Mouse (Mus musculus): ENCODE results near the gene Dhrs13.
"Not testable (repeated sequence)": the region's sequence is repeated elsewhere in the genome, so short reads cannot be mapped to it uniquely, and the experiment has no call there.

Dhrs13 gene

DNA sequence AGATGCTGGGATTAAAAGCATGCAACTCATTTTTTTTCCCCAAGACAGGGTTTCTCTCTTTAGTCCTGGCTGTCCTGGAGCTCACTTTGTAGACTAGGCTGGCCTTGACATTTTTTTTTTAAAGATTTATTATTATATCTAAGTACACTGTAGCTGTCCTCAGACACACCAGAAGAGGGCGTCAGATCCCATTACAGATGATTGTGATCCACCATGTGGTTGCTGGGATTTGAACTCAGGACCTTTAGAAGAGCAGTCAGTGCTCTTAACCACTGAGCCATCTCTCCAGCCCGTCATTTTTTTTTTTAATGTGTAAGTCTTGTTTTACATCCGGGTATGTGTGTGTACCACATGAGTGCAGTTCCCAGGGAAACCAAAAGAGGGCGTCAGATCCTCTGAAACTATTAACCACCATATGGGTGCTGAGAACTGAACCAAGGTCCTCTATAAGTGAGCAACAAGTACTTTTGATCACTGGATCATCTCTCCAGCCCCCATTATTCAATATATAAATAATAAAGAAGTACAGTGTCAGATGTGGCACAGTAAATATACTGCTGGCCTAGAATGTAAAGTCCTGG is 10.3 kb downstream of the Dhrs13 start:
- DNase-seq (ENCODE audit: low read depth, low spot score) = peak; percentile 57

DNA sequence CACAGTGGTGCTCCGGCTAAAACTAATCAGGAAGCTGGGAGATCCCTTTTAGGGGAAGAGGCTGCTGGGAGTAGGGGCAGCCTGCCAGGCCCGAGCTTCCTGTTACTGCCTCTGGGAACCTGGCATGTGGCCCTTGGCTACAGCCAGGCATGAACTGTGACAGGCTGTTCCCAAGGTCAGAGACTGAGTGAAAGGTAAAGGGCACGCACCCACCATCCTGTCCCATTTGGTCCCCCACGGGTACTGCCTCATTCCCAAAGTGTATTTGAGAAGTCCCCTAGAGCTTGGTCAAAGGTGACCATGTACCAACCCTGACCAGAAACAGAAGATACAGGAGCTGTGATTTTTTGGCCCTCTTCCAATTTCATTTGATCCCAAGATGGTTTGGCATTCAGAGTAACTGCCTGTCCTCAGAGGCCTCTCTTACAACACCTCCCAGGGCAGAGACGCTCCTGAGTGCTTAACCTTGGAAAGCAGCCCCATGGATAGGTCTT is 12.7 kb downstream of the Dhrs13 start:
- no peak for DNase-seq (ENCODE audit: low read depth, low spot score)

DNA sequence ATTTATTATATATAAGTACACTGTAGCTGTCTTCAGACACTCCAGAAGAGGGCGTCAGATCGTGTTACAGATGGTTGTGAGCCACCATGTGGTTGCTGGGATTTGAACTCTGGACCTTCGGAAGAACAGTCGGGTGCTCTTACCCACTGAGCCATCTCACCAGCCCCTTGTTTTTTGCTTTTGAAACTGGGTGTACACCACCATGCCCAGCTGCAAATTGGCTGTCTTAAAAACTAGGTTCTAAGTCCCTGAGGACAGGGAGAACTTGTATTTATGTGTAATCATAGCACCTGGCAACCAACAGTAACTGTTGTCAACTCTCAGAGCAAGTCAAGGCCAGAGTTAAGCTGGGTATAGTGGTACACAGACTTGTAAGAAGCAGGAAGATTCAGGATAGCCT is 16.6 kb downstream of the Dhrs13 start:
- not testable (repeated sequence) for DNase-seq (ENCODE audit: low read depth, low spot score)

DNA sequence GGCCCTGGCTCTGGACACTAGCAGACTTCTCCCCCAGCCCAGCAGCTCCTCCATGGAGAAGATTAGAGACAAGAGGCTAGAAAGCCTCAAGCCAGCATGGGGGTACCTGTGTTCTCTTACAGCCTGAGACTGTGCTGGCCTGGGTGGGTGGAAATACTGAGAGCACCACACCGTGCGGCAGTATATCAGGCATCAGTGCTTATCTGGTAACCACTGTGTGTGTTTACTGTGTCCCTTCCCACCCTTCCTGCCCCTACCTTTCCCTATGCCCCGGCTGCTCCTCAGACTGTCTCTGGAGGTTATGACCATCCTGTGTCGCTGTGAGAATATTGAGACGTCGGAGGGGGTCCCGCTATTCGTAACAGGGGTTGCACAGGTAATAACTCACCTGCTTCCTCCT is 21.0 kb downstream of the Dhrs13 start:
- DNase-seq (ENCODE audit: low read depth, low spot score) = no peak

DNA sequence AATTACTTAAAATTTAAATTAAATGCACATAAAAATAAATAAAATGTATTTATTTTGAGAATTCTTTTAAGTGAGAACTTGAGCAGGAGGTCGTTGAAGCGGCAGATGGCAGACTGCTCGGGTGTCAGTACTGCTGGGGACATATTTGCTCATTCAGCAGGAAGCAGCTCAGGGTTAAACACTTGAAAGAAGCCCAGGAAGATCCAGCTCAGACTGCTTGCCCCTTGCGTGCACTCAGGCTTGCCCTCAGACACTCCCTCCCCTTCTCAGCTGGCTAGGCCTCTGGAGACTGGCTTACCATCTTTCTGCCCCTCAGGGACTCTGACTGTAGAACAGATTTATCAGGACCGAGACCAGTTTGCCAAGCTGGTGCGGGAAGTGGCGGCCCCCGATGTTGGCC is 24.9 kb downstream of the Dhrs13 start:
- DNase-seq (ENCODE audit: low read depth, low spot score) = no peak

DNA sequence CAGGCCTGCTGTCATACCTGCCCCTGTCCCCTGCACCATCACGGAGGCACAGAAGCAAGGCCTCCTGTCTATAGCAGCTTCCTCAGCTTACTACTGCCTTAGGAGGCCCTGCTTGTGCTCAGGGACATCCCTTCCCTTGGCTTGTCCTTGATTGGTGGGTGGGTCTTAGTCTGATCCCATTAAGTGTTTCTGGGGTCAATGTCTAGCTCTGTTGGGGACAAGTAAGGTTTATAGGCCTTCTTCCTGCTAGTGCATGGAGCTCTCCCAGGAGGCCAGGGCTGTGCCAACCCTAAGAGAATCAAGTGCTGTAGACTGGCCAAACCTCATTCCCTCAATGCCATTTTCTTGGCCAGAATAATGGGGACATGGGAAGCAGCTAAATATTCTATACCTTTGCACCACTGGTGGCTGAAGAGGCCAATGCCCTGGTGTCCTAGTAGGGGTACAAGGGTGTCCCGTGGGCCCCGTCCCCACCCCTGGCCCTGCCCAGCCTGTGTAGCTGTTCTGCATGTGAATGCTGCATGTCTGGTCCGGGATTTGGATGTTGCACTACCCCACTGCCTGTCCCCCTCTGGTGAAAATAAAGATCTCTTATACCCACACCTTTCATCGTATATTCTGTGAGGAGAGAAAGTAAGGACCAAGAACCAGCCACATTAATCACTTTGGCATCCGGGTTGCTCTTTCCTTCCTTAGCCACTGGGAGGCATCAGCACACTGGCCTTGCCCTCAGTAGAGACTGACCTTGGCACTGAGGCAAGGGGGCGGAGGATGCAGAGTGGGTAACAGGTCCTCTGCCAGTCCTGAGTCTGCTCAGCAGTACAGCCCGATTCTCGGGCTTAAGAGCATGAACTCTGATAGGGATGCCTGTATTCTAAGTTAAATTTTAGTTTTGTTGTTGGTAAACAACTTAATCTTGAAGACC is 28.0 kb downstream of the Dhrs13 start:
- DNase-seq (ENCODE audit: low read depth, low spot score) = peak; percentile 62

DNA sequence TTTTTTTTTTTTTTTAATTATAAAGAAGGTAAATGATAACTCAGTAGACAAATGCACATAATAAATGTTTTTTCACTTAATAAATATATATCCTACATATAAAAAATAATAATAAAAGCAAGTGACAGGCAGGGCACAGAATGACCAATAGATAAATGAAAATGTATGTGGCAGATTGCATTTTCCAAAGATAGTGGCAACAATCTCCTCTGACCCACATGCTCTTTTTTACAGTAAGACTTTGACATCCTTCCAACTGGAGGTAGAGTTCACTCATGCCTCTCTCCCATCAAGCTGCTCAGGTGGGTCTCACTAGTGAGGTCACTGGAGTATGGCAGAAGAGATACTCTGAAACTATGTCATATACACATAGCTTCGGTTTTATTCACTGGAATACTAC is 30.5 kb downstream of the Dhrs13 start:
- DNase-seq (ENCODE audit: low read depth, low spot score) = no peak

DNA sequence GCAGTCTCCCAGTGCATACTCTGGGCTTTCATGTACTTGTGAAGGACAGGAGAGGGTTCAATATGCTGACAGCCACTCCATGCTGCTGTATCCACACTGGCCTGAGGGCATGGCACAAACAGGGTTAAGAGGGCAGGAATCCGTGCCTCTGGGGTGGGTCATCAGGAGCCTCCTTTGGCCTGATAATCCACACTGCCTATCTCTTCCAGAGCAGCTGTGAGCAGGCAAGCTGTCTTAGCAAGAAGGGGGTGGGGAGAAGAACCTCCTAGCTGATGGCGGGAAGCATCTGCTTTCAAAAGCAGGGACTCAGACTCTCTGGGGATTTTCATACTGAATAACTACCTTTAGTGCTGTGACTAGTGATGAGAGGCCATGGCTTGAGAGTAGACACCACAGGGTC is 33.8 kb downstream of the Dhrs13 start:
- no peak for DNase-seq (ENCODE audit: low read depth, low spot score)

DNA sequence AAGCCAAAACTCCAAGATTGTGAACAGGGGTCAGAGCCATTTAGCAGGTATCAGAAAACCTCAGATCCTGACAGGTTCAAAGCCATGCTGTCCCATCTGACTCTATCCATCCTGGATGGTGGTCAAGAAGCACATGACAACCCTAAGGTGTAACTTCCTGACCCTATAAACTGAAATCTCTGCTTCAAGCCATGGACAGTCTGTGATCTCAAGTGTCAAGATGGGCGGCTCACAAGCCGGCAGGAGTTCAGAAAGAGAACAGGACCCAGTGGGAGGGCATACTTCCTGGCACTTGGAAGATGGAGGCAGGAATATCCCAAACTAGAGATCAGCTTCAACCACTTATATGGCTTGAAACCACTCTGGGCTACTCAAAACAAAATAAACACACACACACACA is 34.6 kb downstream of the Dhrs13 start:
- DNase-seq (ENCODE audit: low read depth, low spot score) = no peak

DNA sequence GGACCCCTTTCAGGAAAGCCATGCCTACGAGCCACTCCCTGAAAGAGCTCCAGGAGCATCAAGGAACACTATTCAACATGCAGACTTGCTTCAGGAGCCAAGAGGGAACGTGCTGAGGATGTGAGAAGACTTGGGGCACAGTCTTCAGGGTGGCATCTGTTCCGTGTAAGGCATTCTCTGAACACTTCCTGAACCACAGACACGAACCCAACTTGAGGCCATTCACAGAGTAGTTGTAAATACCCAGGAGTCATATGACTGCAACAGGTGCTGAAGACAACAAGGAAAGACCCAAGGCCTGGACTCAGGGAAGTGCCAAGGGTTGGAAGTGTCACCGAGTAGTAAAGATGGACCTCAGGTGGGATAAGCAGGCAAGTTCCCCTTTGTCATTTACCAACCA is 35.5 kb downstream of the Dhrs13 start:
- DNase-seq (ENCODE audit: low read depth, low spot score) = no peak

DNA sequence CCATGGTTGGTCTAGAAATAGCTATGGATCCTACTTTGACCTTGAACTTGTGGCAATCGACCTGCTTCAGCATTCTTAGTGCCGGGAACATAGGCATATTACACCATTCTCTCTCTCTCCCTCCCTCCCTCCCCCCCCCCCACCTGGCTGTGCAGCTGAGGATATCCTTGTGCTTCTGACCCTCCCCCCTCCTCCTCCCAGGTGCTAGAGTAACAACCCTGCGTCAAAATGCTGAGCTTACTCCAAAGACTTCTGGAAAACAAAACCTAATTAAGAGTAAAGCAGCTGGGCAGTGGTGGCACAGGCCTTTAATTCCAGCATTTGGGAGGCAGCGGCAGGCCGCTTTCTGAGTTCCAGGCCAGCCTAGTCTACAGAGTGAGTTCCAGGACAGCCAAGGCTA is 37.0 kb downstream of the Dhrs13 start:
- no peak for DNase-seq (ENCODE audit: low read depth, low spot score)

DNA sequence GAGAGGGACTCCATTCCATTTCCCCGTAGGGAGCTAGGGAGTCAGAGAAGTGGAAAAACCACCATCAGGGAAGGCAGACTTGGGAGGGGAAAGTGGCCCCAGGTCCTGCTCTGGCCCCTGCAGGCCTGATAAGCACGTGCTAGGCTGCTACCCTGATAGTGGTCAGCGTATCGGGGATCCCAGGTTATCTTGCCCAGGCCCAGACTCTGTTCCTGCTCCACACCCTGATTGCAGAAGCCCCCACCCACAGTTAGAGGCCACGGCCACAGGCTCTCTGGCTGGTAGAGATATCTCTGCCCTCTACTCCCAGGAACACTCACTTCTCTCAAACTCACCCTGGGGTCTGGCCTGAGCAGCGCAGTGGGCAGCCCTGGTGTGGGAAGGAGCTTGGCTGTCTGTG is 37.6 kb downstream of the Dhrs13 start:
- no peak for DNase-seq (ENCODE audit: low read depth, low spot score)

DNA sequence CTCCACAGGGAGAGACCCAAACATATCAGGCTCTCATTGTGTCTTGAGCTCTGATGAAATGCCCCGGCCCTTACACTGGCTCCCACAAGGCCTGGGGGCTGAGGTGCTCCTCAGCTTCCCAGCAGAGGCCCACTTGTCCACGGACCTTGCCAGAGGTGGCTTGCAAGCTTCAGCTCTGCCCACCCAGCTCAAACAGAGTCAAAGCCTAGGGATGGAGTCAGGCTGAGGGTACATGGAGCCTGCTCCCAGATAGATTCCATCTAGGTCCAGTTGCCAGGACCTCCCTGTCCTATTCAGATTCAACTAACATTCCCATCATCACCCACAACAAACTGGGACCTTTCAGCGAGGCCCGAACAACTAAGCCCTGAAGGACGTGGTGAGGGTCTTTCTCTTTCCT is 39.9 kb downstream of the Dhrs13 start:
- no peak for DNase-seq (ENCODE audit: low read depth, low spot score)

DNA sequence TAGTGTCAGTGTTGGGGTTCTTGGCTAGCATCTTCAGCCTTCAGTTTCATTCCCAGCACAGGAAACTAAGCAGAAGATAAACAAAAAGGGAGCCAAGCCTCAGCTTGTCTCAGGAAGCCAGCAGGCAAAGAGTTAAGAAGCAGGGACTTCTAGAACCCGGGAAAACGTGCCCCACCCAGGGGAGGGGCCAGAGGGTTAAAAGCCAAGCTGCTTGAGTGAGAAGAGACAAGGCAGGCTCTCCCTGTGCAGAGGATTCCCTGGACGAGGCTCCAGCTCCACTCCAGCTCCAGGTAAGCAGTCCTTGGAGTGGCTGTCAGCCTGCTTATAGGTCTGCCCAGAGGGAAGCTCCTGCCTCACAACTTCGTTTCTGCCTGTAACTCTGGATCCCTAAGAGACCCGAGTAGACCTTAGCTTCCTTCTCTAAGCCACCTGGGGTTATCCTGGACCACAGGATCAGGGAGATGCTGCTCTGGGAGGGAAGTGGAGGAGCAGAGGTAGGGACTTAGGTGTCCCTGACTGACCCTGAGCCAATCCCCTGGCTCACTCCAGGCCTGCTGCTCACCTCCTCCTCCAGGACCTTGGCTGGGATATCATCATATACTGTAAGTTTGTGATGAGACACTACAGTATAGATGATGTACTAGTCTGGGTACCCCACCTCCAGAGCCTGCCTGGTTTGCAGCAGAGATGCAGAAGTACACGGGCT is 40.5 kb downstream of the Dhrs13 start:
- DNase-seq (ENCODE audit: low read depth, low spot score) = peak; percentile 60

DNA sequence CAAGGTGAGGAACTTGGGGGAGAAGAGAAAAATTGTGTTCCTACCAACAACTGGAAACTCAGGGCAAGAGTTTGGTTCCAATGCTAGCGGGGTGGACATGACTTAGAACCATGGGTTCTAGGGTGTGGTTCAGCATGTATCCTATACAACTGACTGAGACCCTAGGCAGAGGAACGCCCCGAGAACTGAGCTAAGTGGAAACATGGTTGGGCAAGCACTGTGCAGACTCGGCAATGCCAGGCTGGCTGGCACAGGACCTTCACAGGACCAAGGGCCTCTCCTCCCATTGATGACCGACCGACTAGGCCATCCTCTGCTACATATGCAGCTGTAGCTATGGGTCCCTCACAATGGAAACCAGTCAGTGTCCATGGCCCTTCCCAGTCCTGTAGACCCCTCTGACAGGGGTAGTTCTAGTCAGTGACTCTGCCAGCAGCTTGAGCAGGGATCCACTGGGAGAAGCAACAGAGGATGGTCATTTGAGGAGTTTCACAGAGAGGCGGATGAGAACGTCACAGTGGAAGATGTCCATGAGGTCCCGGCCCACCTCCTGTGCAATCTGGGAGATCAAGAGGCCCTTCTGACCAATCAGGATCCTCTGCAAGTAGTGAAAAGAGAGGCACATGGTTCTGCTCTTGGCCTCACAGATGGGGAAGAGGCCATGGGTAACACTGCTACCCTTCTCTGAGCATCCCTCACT is 41.6 kb downstream of the Dhrs13 start:
- no peak for DNase-seq (ENCODE audit: low read depth, low spot score)

DNA sequence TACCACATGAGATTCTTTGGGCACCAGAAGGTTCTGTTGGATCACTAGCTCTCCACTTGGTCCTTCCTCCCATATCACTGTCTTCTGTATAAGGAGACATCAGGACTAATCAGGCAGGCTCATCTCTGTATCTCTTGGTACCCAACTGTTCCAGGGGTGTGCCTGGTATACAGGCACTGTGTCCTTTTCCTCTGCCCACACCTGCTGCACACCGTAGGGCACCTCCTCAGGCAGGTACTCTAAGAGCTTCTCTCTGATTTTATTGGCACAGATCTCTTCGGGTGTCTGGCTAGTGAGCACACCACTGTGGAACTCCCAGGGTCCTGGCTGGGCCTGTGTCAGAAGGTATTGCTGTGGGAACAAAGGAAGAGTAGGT is 42.2 kb downstream of the Dhrs13 start:
- DNase-seq (ENCODE audit: low read depth, low spot score) = no peak

DNA sequence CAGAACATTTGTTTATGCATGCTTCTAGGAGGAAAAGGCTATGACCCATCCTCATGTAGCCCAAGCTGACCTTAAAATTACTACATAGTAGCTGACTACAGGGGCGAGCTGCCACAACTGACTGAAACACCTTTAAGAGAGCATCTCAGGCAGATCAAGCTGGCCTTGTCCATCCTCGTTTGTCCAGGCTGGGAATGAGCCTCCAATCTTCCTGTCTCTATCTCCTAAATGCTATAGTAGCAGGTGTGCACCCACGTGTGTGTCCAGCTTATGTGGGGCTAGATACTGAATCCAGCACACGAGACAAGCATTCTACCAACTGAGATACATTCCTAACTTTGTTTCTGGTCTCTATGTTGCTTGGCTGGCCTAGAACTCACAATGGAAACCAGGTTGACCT is 42.6 kb downstream of the Dhrs13 start:
- no peak for DNase-seq (ENCODE audit: low read depth, low spot score)

DNA sequence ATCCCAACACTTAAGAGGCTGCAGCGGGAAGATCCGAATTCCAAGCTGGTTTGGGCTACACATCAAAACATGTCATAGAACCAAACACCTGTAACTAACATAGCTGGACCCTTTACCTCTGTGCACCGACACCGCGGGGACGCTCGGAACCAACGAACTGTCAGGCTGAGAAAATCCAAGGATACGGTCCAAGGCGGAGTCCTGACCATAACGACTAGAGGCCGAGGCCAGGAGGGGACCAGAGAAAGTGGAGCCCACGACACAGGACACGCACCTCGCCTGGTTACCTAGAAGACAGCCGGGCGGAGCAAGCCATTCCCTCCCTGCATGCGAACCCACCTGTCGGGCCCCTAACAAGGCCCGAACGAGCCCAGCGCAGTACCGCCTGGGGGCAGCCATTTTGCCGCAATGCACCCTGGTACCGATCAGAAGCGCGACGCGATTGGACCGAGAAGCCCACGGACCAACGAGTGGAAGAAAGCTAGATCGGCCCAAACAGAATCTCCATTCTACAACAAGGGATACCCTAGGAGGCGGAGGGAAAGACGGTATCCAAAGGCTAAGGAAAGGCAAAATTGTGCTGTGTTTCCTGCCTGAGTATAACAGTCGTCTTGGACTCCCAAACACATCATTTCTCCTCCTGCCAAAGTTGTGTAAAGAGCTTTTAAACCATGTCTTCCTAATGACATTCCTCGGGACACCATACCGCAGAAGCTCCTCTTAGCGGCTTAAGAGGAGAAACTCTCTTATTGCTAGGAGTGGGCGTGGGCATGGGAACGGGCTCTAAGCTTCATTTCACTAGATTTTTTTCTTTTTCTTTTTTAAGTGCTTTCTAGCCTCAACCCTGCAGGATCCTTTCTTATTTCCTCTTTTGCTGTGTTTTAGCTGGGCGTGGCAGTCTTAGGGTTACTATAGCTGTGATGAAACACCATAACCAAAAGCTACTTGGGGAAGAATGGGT is 48.2 kb downstream of the Dhrs13 start, which contains the start of gene Eral1:
Eral1 (minus strand) TSS at position 423 of the 961 bp plus-strand sequence.
- DNase-seq (ENCODE audit: low read depth, low spot score) = peak; percentile 91

DNA sequence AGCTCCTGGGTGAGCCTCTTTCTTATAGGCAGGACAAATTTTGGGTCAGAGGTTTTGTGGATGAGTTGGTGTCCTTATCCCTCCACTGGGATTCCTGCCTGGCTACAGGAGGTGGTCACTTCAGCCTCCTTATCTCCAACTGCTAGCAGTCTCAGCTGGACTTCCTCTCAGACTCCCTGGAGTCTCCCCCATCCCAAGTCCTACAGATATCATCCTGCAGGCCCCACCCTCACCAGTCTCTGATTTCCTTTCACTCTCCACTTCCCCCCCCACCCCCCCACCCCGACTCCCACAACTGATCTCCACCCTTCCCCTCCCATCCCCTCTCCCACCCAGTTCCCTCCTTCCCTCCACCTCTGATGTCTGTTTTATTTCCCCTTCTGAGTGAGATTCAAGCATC is 51.5 kb downstream of the Dhrs13 start:
- no peak for DNase-seq (ENCODE audit: low read depth, low spot score)

DNA sequence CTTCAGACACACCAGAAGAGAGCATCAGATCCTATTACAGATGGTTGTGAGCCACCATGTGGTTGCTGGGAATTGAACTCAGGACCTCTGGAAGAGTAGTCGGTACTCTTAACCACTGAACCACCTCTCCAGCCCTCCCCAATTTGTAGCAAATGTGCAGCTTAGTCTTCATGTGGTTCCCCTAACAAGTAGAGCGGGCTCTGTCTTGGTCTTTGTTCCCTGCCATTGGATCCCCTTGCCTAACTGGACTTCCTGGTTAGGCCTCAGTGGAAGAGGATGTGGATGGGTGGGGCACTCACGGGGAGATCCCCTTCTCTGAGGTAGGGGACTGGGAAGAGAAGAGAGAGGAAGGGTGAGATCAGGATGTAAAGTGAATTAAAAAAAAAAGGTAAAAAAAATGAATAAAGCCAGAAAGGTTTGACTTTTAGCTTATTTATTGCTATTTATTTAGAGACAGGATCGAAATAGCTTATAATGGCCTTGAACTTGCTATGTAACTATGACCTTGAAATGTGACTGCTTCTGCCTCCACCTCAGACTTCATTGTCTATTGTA is 54.9 kb downstream of the Dhrs13 start:
- DNase-seq (ENCODE audit: low read depth, low spot score) = peak; percentile 53
